Mouse (Mus musculus) E14TG2a.4 (cell line): ENCODE data around the gene Sema3c.

Source experiments
- H3K27me3 ChIP-seq: 2 replicates; pipeline ENCODE4 v1.6.1; 2014; ENCODE audit warnings: low read length, control low read depth; ENCODE audit not compliant: insufficient read depth
- H3K36me3 ChIP-seq: 2 replicates; pipeline ENCODE4 v1.6.1; 2014; ENCODE audit warnings: low read length, control low read depth; ENCODE audit not compliant: insufficient read depth
- H3K4me1 ChIP-seq: replicated peaks from 2 replicates; pipeline ENCODE4 v1.6.1; 2014; ENCODE audit warnings: low read depth, low read length, control low read depth
- H3K4me3 ChIP-seq: replicated peaks from 2 replicates; pipeline ENCODE4 v1.5.1; 2014; ENCODE audit warnings: mild to moderate bottlenecking, low read length
- H3K9me3 ChIP-seq: 2 replicates; pipeline ENCODE4 v1.6.1; 2014; ENCODE audit warnings: low read length, control low read depth
- CTCF ChIP-seq: conservative IDR thresholded peaks from 2 replicates; pipeline ENCODE4 v1.5.1; 2014; ENCODE audit warnings: low read length
- NANOG ChIP-seq: IDR thresholded peaks from 2 replicates; pipeline ENCODE4 v1.6.1; 2014; ENCODE audit warnings: borderline replicate concordance, low read length, mixed read lengths
- POU5F1 ChIP-seq: IDR thresholded peaks from 2 replicates; pipeline ENCODE4 v1.6.1; 2014; ENCODE audit warnings: low read length, borderline replicate concordance

Sema3c gene

GRCm38 (mm10) chr5:17628606-17629005 lies 54.5 kb downstream of the Sema3c start:
- Histone ChIP-seq H3K4me1 (no peaks in the 10 kb centered on the region), H3K4me3 (no peak overlapping the region), H3K27me3 (no peaks in the 10 kb centered on the region), H3K9me3 (no peaks in the 10 kb centered on the region), H3K36me3 (no peaks in the 10 kb centered on the region)
- TF ChIP-seq POU5F1 (no peak), NANOG (no peak), CTCF (no peak)

GRCm38 (mm10) chr5:17629599-17629998 lies 55.5 kb downstream of the Sema3c start:
- Histone ChIP-seq H3K27me3 (no peaks in the 10 kb centered on the region), H3K4me1 (no peaks in the 10 kb centered on the region), H3K36me3 (no peaks in the 10 kb centered on the region), H3K9me3 (no peaks in the 10 kb centered on the region), H3K4me3 (no peak overlapping the region)
- TF ChIP-seq NANOG = no peak
- TF ChIP-seq POU5F1 = no peak
- no peak for TF ChIP-seq CTCF

- Histone ChIP-seq H3K4me3 (no peak overlapping the region), H3K27me3 (no peaks in the 10 kb centered on the region), H3K9me3 (no peaks in the 10 kb centered on the region), H3K4me1 (no peaks in the 10 kb centered on the region), H3K36me3 (no peaks in the 10 kb centered on the region)
- TF ChIP-seq POU5F1 = no peak
- TF ChIP-seq CTCF = no peak
- no peak for TF ChIP-seq NANOG
Measured at GRCm38 (mm10) chr5:17639519-17639918, 65.4 kb downstream of the Sema3c start.

- H3K9me3 ChIP-seq = no peaks in the 10 kb centered on the region
- no peaks in the 10 kb centered on the region for H3K36me3 ChIP-seq
- H3K4me3 ChIP-seq = no peak overlapping the region
- H3K4me1 ChIP-seq = no peaks in the 10 kb centered on the region
- H3K27me3 ChIP-seq = no peaks in the 10 kb centered on the region
- TF ChIP-seq POU5F1 (no peak), CTCF (no peak), NANOG (no peak)
Measured at GRCm38 (mm10) chr5:17647643-17648226, 73.7 kb downstream of the Sema3c start.

- Histone ChIP-seq H3K4me1 (no peaks in the 10 kb centered on the region), H3K36me3 (no peaks in the 10 kb centered on the region), H3K27me3 (no peaks in the 10 kb centered on the region), H3K9me3 (no peaks in the 10 kb centered on the region), H3K4me3 (no peak overlapping the region)
- TF ChIP-seq NANOG (no peak), CTCF (no peak), POU5F1 (no peak)
Measured at GRCm38 (mm10) chr5:17648865-17649542, 74.9 kb downstream of the Sema3c start.

- no peaks in the 10 kb centered on the region for H3K4me1 ChIP-seq
- TF ChIP-seq NANOG (no peak), POU5F1 (no peak), CTCF (no peak)
Measured at GRCm38 (mm10) chr5:17661223-17661622, 87.1 kb downstream of the Sema3c start.

GRCm38 (mm10) chr5:17671356-17671755 lies 97.3 kb downstream of the Sema3c start:
- no peak overlapping the region for H3K4me3 ChIP-seq
- TF ChIP-seq POU5F1 (no peak), NANOG (no peak), CTCF (no peak)
- H3K36me3 ChIP-seq = no peaks in the 10 kb centered on the region
- no peaks in the 10 kb centered on the region for H3K9me3 ChIP-seq
- H3K4me1 ChIP-seq = no peaks in the 10 kb centered on the region
- no peaks in the 10 kb centered on the region for H3K27me3 ChIP-seq

More at GRCm38 (mm10) chr5:17661223-17661622, 87.1 kb downstream of the Sema3c start:
- H3K4me3 ChIP-seq = no peak overlapping the region
- H3K9me3 ChIP-seq = no peaks in the 10 kb centered on the region
- no peaks in the 10 kb centered on the region for H3K27me3 ChIP-seq
- H3K36me3 ChIP-seq = no peaks in the 10 kb centered on the region

- TF ChIP-seq NANOG = no peak
- no peak for TF ChIP-seq CTCF
- no peak for TF ChIP-seq POU5F1
Measured at GRCm38 (mm10) chr5:17680862-17681261, 106.8 kb downstream of the Sema3c start.

More at GRCm38 (mm10) chr5:17680862-17681261, 106.8 kb downstream of the Sema3c start:
- no peaks in the 10 kb centered on the region for H3K4me1 ChIP-seq
- H3K4me3 ChIP-seq = no peak overlapping the region
- no peaks in the 10 kb centered on the region for H3K9me3 ChIP-seq
- H3K27me3 ChIP-seq = no peaks in the 10 kb centered on the region
- H3K36me3 ChIP-seq = no peaks in the 10 kb centered on the region
